Mouse (Mus musculus) cerebellum, adult 9-11 months (tissue): ENCODE results near the gene Methig1.
"Not testable (repeated sequence)": the region's sequence is repeated elsewhere in the genome, so short reads cannot be mapped to it uniquely, and the experiment has no call there.

Experiments
- DNase-seq: peaks from one replicate; pipeline ENCODE4 v3.0.0; 2022

Methig1 gene

GRCm38 (mm10) chr15:100352711-100353250, at the start of gene Methig1, which contains the start of gene Mettl7a2:
TSS of gene Methig1 (plus strand) at chr15:100353149.
TSS of gene Mettl7a2 (plus strand) at chr15:100353200.
- no peak for DNase-seq

- no peak for DNase-seq
Observed at GRCm38 (mm10) chr15:100303428-100304018, 49.4 kb upstream of the Methig1 start.

GRCm38 (mm10) chr15:100304019-100304991, 48.6 kb upstream of the Methig1 start, which contains the start of gene Mettl7a1:
TSS of gene Mettl7a1 (plus strand) at chr15:100304140.
- peak; percentile 88 for DNase-seq

- DNase-seq = no peak
Observed at GRCm38 (mm10) chr15:100306201-100306600, 46.7 kb upstream of the Methig1 start.

- peak; percentile 56 for DNase-seq
Observed at GRCm38 (mm10) chr15:100307438-100308096, 45.4 kb upstream of the Methig1 start.

GRCm38 (mm10) chr15:100312346-100312745, 40.6 kb upstream of the Methig1 start:
- DNase-seq = no peak

GRCm38 (mm10) chr15:100314448-100315145, 38.4 kb upstream of the Methig1 start:
- DNase-seq = no peak

GRCm38 (mm10) chr15:100318014-100318671, 34.8 kb upstream of the Methig1 start:
- DNase-seq = not testable (repeated sequence)

- no peak for DNase-seq
Observed at GRCm38 (mm10) chr15:100319884-100320283, 33.1 kb upstream of the Methig1 start.

- no peak for DNase-seq
Observed at GRCm38 (mm10) chr15:100320295-100320905, 32.5 kb upstream of the Methig1 start.

- DNase-seq = peak; percentile 70
Observed at GRCm38 (mm10) chr15:100321134-100321533, 31.8 kb upstream of the Methig1 start.

- DNase-seq = no peak
Observed at GRCm38 (mm10) chr15:100324021-100324591, 28.8 kb upstream of the Methig1 start.

- no peak for DNase-seq
Observed at GRCm38 (mm10) chr15:100325235-100325634, 27.7 kb upstream of the Methig1 start.

- not testable (repeated sequence) for DNase-seq
Observed at GRCm38 (mm10) chr15:100328089-100328488, 24.9 kb upstream of the Methig1 start.

GRCm38 (mm10) chr15:100329336-100329735, 23.6 kb upstream of the Methig1 start:
- DNase-seq = not testable (repeated sequence)

- no peak for DNase-seq
Observed at GRCm38 (mm10) chr15:100330739-100331138, 22.2 kb upstream of the Methig1 start.

- DNase-seq = not testable (repeated sequence)
Observed at GRCm38 (mm10) chr15:100332077-100332961, 20.6 kb upstream of the Methig1 start.

- DNase-seq = no peak
Observed at GRCm38 (mm10) chr15:100334629-100335028, 18.3 kb upstream of the Methig1 start, which contains the start of gene Mettl7a3. TSS of gene Mettl7a3 (plus strand) at chr15:100334929.

GRCm38 (mm10) chr15:100337328-100337727, 15.6 kb upstream of the Methig1 start:
- not testable (repeated sequence) for DNase-seq

- DNase-seq = peak; percentile 60
Observed at GRCm38 (mm10) chr15:100337847-100338246, 15.1 kb upstream of the Methig1 start.
